Mouse (Mus musculus) liver, embryonic 14.5 days (tissue): Measurements from ENCODE around the gene Kdm2b.

Source experiments
- CTCF ChIP-seq: IDR thresholded peaks from 2 replicates; pipeline ENCODE4 v1.5.1; 2016; ENCODE audit warnings: antibody characterized with exemption, low read depth, control low read depth
- EP300 ChIP-seq: IDR thresholded peaks from 2 replicates; pipeline ENCODE4 v1.6.1; 2016; ENCODE audit warnings: antibody characterized with exemption, low read depth

DNA sequence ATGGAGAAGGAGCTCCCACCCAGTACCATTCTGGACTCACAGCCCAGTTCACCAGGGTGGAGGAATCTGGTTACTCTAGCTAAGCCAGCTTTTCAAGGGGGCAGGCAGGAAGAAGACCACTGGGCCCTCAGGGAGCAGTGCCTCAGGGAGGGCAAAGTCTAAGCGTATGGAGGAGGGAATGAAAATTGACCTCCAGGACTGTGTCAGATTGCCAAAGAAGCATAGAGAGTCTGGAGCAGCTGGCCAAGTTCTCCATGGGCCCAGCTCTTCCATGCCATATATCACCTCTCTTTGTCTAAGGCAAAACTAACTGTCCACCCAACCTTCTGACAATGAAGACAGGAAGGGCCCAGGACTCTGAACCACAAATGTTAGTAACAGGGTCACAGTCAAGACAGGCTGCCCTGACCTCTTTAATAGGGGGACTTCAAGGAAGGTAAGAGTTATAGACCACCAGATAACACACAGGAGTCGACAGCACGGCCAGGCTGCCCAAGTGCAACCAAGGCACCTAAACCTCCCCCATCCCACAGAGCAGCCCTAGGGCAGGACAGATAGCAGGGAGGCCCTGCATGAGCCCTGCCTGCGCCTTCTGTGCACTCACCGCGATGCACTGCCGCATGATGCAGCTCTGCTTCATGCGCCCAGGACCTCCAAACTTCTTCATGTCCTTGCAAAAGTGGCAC, 101.6 kb downstream of the Kdm2b start:
- TF ChIP-seq CTCF: no peak
- no peak for TF ChIP-seq EP300
